Mouse (Mus musculus) myocyte (in vitro differentiated cells): ENCODE measurements around the gene Gm10681.
"Not testable (repeated sequence)": the region's sequence is repeated elsewhere in the genome, so short reads cannot be mapped to it uniquely, and the experiment has no call there.

Experiments
- CEBPB ChIP-seq: IDR thresholded peaks from 2 replicates; pipeline ENCODE4 v1.6.1; 2011; ENCODE audit warnings: mild to moderate bottlenecking, moderate library complexity; ENCODE audit not compliant: poor library complexity, insufficient read depth, severe bottlenecking
- MYOG ChIP-seq, 3 experiments: IDR thresholded peaks; one replicate each; pipeline ENCODE4 v1.6.1; 2011; ENCODE audit warnings: control low read depth in 2 of 3, low read depth in 2 of 3, mild to moderate bottlenecking in 2 of 3; ENCODE audit not compliant: insufficient read length in 2 of 3, control insufficient read depth in 1 of 3, insufficient read depth in 1 of 3
- POLR2A ChIP-seq: IDR thresholded peaks from one replicate; pipeline ENCODE4 v1.6.1; 2011; ENCODE audit warnings: low read depth, mild to moderate bottlenecking, control low read depth, moderate library complexity; ENCODE audit not compliant: insufficient read length
- POLR2AphosphoS2 ChIP-seq: IDR thresholded peaks from one replicate; pipeline ENCODE4 v1.6.1; 2011; ENCODE audit warnings: low read depth, control low read depth; ENCODE audit not compliant: insufficient read length
- TCF3 ChIP-seq: IDR thresholded peaks from one replicate; pipeline ENCODE4 v1.6.1; 2011; ENCODE audit warnings: low read depth, control low read depth; ENCODE audit not compliant: insufficient read length
- USF1 ChIP-seq: IDR thresholded peaks from one replicate; pipeline ENCODE4 v1.6.1; 2011; ENCODE audit warnings: low read depth, mild to moderate bottlenecking, control low read depth, moderate library complexity

GRCm38 (mm10) chr3:98524978-98525377 is 63.6 kb downstream of the Gm10681 start:
- not testable (repeated sequence) for TF ChIP-seq POLR2A; TCF3; USF1; POLR2AphosphoS2; CEBPB; MYOG (IDR thresholded peaks at IDR 0.05; ENCODE audit: control insufficient read depth in 1 of 3, insufficient read depth in 1 of 3, insufficient read length in 2 of 3, low read depth in 2 of 3)
